Mouse (Mus musculus) mouse trophoblast stem cell (cell line): ENCODE measurements at regions not wholly inside any gene's neighbourhood (a gene's known extent, or its start where the extent isn't known, plus 50 kb on each side); places are given as distances from the start of the nearest gene placed in this dataset.

Experiments used
- in situ Hi-C, 2 experiments: fragments of 300-500 bp; cut with MseI, MboI; formaldehyde crosslinking; loops; 2 replicates in 1 of 2; 3 replicates in 1 of 2; pipeline ENCODE4 v1.15.1; 2025

GRCm38 (mm10) chr11:89247991-89248390 lies 54.1 kb downstream of the Nog start:
- in situ Hi-C loops = no loop called here

DNA sequence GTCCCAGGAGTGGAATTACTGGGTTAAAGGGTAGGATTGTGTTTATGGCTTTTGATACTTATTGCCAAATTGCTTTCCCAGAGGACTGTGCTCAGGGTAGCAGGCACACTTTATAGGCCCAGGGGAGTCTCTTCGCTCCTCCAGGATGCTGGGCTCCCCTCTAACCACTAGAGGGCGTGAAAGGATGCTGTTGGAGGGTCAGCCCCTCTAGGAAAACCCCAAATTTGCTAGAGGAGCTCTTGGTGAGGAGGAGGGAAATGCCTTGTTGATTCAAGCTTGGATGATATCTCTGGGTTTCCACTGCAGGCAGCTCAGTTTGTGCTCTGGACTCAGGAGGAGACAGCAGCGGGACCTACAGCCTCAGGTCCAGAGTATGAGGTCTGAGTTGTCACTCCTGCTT lies 58.8 kb downstream of the Nog start:
- in situ Hi-C loops = no loop called here

DNA sequence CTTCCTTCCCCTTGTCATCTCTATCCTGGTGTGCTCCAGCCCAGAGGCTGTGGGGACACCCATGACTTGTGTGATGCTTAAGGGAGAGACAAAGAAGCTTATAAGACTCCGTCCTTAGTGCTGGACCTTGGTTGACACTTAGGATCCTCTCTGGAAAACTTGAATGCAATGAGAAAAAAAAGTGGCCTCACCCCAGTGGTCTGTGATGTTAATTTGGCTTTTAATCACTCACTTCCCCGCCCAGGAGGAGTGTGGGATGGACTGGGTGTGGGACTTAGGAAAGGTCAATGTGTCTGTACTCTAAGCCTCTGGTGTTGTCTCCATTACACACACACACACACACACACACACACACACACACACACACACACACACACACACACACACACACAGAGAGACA lies 60.0 kb downstream of the Nog start:
- in situ Hi-C loops = no loop called here

- in situ Hi-C loops = no loop called here
Measured at GRCm38 (mm10) chr11:89239891-89240290, 62.2 kb downstream of the Nog start.

- in situ Hi-C loops = no loop called here
Measured at GRCm38 (mm10) chr11:89236904-89237303, 65.2 kb downstream of the Nog start.

DNA sequence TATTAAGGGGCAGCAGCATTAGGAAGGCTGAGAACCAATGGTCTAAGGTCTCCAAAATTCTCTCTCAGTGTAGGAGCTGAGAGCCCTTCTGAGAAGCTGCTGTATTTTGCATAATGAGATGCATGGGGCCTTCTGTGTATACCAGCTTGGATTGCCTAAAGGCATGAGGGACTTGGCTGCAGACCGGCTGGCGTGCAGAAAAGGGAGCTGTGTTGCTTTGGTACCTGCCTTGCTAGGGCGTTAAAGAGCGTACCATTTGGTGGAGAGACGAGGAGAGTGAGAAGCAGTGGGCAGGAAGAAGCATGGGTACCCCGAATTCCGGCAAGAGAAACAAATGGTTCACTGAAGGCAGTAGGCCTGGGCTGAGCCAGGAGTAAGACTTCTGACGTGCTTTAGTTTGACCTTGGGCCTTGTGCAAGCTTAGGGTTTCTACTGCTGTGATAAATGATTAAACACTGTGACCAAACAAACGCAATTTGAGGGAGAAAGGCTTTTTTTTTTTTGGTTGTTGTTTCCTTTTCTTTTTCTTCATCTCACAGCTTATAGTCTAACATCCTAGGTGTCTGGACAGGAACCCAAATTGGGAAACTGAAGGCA lies 69.2 kb downstream of the Nog start:
- in situ Hi-C loops = no loop called here

DNA sequence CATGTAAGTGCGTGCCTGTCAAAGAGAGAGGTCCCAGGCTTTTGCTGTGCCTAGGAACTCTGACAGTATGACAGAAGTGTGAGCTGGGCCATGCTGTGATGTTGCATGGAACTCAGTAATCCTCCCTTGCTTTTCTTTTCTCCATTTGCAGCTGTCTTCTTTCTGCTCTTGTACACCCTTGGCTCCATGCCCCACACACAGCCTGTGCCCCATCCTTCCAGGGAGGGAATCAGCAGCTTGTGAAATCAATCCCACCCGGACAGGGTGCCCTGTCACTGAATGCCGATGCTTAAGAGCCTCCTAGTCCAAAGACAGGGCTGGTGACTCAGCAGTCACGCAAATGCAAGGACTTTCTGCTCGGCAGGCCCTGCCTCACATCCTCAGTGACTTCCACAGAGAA lies 72.4 kb downstream of the Nog start:
- in situ Hi-C loops = no loop called here

DNA sequence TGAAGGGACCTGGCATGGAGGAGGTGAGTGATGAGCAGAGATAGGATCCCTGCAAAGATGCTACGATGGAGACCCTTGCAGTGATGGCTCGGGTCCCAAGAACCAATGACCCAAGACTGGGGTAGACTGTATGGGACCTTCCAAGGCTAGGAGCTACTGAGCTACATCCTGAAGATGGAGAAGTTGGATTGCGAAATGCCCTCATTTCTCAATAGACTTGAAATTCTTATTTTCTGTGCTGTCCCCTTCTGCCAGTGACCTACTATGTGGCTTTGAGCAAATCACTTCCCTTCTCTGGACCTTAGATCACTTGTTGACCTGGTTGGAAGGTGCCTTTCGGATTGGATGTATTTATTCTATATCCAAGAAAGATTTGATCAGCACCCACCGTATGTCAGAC lies 88.9 kb downstream of the Nog start:
- in situ Hi-C loops = no loop called here

GRCm38 (mm10) chr11:89209531-89209950 lies 92.6 kb downstream of the Nog start:
- in situ Hi-C loops = no loop called here

DNA sequence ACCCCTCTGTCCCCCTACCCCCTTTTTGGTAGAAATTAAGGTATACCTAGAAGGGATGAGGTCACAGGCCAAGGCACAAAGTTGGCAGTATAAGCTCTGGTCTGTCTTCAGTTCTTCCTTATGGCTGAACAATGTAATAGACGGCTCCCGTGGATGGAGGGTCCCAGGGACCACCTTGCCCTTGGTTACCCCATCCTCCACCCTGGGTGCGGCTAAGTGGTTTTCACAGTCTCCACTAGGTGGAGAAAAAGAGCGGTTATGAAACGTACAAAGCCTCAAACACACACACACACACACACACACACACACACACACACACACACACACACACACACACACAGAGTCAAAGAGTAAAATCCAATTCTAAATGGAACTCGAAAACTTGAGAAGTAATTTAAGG lies 93.1 kb downstream of the Nog start:
- in situ Hi-C loops = no loop called here

GRCm38 (mm10) chr11:89206788-89207187 lies 95.3 kb downstream of the Nog start:
- in situ Hi-C loops = no loop called here

- in situ Hi-C loops = no loop called here
Measured at GRCm38 (mm10) chr11:89204948-89205545, 97.1 kb downstream of the Nog start.

DNA sequence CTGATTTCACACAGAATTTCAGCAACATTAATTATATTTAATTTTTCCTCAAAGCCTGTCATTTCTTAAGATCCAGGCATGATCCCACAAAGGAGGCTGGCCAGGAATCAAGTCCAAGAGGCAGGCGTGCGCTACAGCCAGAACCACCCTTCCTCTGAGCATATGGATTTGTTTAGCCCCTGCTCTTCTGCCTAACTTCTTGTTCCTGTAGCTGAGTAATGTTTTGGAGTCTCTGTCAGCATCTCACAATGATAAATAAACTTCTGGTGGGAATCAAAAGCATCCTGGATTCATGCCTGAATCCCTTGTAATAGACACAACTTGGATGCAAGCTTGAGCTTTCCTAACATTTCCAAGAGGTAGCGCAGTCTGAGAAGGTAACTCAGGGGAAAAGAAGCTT lies 101.7 kb downstream of the Nog start:
- in situ Hi-C loops = no loop called here

GRCm38 (mm10) chr11:89192815-89193214 lies 109.3 kb downstream of the Nog start:
- in situ Hi-C loops = no loop called here

- in situ Hi-C loops = no loop called here
Measured at GRCm38 (mm10) chr11:89186911-89187621, 113.4 kb downstream of the Gm525 start.

DNA sequence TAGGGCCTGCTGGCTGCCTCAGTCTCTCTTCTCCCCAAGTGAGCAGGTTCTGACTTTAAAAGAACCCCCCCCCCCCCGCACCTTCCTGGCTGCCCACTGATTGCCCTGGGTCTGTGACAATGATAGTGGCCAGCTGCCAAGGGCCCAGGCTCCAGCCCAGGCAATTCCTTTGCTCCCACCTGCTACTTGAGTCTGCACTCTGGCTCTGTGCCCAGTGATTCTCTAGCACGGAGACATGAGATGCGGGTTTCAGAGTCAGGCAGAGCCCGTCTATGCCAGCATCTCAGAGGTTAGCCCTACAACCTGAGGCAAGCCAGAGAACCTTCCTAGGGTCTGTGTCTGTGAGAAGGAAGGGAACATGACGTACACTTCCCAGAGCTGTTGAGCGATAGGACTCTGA lies 112.2 kb downstream of the Gm525 start:
- in situ Hi-C loops = no loop called here

DNA sequence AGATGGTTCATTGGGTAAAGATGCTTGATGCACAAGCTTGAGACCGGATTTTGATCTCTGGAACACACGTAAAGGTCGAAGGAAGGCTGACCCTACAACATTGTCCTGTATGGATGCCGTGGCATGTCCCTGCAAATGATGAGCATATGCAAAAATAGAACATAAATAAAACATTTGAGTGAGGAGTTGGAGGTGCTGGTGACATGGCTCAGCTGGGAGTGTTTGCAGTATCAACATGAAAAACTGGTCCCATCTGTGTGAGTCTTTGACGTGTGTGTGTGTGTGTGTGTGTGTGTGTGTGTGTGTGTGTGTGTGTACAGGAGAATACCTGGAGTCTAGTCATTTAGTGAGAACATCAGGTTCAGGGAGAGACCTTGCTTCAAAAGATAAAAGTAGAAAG lies 107.8 kb downstream of the Gm525 start:
- in situ Hi-C loops = no loop called here

- in situ Hi-C loops = no loop called here
Measured at GRCm38 (mm10) chr11:89178436-89178835, 104.8 kb downstream of the Gm525 start.

DNA sequence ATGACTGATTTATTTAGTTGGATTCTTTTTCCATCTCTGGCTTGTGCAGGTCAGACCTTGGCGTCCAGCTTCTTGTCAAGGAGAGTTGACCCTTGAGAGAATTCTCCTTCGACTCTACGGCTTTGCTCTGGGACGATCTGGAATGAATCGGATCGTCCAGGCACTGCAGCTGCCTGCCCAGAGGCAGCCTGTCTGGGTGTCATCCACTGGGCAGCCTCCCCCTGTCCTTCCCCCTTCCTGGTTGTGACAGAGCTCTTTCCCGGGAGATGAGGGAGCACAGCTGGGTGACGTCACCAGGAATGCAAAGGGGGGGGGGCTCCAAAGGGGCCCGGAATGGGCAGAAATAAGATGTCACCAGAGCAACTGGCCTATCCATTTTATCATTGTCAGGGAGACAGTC lies 101.9 kb downstream of the Gm525 start:
- in situ Hi-C loops = no loop called here

GRCm38 (mm10) chr11:89174967-89175366 lies 101.3 kb downstream of the Gm525 start:
- in situ Hi-C loops = no loop called here

DNA sequence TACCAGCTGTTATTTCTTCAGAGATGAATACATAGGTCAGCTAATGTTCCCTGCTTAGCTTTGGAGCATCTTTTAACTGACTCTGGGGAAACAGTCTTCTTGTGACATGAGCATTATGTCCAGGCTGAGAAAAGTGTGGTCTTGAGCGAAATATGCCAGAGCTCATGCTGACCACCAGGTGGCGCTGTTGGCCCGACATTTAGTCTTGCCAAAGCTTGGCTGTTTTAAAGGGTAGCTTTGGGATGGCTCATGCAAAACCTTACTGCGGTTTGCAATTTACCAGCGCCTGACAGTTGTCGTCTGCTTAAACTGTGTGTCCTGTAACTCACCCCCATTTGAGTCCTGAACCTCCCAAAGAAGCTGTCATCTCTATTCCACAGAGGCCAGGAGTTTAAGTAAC lies 91.6 kb downstream of the Gm525 start:
- in situ Hi-C loops = loop anchor here (5.0 kb wide), 1 partner anchor 137 kb away; the partner anchor contains the start of gene Nog (in 2 of the 2)

GRCm38 (mm10) chr11:89153466-89154406 lies 80.1 kb downstream of the Gm525 start:
- in situ Hi-C loops = no loop called here
